Mouse (Mus musculus) right cerebral cortex, postnatal 14 days (tissue): ENCODE measurements around the gene Mesd.
"Not testable (repeated sequence)": the region's sequence is repeated elsewhere in the genome, so short reads cannot be mapped to it uniquely, and the experiment has no call there.

ENCODE experiments used
- DNase-seq: peaks from one replicate; pipeline ENCODE4 v3.0.0; 2022

Mesd gene

DNA sequence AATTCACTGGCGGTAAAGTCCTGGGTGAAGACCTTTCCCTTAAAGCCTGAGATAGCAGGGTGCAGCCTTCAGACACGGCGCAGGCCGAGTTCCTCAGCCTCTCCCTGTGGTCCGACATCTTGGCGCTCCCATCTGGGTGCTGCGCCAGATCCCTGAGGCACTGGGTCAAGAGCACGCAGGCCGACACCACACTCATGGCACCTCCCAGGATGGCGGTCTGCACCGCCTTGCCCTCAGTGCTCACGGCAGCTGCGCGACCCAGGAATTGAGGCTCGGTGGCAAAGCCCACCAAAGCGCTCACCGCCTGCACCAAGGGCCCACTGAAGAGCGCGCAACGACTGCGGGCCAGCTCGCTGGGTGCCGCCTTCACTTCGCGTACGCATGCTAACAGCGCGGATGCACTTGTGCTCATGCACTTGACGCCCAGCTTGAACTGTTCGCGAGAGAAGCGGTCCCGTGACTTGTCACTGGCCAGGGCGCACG lies 2.1 kb upstream of the Mesd start:
- peak; percentile 23 for DNase-seq

DNA sequence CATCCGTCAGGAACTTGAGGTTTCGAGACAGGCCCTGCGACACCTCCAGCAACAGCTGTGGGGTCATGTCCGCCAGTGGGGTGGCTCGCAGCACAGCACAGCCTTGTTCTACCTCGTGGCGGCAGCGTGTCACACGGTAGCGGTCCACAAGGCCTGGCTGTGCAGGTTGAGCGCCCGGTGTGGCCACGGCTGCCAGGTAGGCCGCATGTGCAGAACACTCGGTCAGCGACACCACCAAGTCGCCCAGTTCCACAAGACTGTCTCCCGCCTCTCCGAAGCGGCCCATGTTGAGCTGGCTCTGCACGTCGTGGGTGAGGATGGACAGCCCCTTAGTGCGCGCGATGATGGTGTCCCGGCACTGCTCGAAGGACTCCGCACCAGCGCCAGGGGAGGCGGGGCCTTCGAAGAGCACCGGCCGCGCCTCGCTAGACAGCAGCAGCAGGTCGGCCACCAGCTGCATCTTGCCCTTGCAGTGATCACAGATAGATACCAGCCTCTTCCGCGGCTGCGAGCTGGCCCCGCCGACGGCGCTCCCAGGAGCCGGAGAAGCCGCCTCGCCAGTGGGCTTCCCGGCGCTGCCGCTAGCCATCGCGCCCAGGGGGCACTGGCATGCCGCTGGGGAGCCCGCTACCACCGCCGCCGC lies 1.5 kb upstream of the Mesd start:
- peak; percentile 49 for DNase-seq

DNA sequence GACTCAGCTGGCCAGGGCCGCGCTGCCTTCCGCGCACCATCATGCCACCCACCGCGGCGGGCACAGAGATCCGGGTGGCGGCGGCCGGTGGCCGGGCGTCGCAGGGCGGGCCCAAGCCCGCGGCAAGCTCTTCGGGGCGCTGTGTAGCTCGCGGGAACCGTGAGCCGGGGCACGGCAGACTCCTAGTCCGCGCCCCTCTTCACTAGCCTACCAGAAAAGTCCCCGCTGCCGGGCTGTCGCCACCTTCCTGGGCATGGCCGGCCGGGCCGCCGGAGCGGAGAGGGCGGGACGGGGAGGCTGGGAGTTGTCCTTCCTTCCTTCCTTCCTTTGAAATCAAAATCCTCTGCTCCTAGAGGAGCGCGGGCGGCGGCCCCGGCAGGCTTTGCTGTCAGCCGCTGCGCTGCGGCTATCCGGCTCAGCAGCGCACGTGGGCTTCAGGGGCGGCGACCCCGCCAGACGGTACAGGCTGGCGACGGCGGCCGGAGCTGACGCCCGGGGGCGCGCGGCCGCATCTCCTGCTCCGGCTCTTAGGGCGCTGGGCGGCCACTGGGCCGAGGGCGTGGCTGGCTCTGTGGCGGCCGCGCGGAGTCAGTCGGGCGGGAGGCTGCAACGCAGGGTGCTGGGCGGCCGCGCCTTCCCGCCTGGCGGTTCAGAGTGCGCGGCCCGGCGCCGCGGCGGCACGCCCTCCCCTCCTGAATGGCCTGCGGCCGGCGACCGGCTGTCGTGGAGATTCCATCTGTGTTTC lies 818 bp upstream of the Mesd start:
- DNase-seq = peak; percentile 54

DNA sequence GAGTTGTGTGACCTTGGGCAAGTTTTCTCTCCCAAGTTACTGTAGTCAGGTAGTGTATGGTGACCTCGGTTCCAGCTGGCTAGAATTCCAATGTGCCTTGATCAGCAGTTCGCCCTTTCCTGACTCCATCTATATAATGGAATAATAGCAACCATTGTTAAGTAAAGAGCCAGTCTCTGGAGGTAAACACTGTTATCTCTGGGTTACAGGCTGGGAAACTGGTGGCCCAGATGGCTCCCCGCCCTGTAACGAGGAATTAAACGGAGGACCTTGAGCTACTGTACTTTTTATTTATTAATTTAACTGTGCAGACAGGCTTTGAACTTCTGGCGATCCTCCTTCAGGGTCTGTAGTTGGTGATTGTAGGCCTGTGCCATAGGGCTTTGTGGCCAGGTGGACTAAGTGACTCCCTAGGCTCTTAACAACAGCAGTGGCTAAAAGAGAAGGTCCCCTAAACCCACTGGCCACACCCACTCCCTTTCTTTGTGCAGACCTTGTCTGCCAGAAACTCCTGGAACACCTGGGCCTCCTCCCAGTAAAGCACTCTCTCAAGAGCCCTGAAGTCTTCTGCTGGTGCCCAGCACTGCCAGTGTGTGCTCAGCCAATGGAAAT lies 761 bp downstream of the Mesd start:
- DNase-seq = no peak

DNA sequence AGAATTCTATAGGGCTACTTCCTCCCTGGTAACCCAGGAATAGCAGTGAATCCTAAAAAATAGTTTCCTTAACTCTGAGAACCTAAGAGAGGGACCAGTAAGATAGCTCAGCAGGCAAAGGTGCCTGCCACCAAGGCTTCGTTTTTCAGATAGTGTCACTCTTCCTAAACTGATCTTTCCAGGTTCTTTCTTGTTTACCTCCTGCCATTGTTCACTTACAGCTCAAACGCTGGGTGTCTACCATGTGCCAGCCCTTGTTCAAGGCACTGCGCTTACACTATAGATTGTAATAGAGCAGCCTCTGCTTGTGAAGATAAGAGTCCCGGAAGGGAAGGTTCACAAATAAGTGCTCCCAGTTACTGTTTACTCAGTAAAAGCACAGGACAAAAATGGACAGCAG lies 1.6 kb downstream of the Mesd start:
- DNase-seq = no peak

GRCm38 (mm10) chr7:83886366-83887129 lies 2.3 kb downstream of the Mesd start:
- no peak for DNase-seq

DNA sequence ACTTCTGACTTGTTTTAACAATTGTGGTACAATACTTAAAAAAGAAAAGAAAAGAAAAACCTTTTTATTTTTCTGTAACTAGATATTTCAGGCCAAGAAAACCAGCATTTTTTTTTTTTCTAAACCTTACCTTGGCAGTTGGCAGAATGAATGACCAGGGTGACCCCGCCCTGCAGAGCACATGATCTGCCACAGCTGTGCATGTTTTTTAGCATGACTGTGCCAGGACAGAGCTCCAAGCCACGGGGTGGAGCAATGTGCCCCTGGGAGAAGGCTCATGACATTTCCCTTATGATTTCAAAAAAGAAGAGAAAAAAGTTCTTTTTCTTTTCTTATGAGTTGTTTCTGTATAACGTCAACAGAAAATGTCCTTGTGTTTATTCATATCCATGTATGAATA lies 5.1 kb downstream of the Mesd start:
- DNase-seq = no peak

DNA sequence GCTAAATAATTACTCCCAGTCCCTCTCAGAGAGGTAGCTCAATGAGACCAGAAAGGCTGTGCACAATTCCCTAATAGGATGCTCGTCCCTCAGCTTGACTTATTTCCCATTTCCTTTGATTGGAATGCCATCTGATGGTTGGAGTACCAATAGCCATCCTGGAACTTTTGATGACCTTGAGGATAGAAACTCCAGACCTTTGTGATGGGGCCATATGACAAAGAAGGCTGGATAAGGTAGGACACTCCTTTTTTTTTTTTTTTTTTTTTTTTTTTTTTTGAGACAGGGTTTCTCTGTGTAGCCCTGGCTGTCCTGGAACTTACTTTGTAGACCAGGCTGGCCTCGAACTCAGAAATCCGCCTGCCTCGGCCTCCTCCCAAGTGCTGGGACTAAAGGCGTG lies 5.7 kb downstream of the Mesd start:
- not testable (repeated sequence) for DNase-seq

- DNase-seq = peak; percentile 94
Observed at GRCm38 (mm10) chr7:83891433-83892332, 7.4 kb downstream of the Mesd start.

DNA sequence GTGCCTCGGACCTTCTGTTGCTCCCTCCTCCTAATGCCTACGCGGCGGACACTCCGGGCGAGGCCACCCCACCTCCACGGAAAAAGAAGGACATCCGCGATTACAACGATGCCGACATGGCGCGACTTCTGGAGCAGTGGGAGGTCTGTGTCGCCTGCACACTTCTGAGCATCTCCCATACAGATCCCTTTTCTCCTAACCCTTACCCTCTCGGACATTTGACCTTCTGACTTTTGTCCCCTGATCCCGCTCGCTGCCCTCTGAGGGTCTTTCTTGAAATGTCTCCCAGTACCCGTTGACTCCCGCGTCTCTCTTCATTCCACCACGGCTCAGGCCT lies 8.0 kb downstream of the Mesd start:
- DNase-seq = peak; percentile 19

- DNase-seq = no peak
Observed at GRCm38 (mm10) chr7:83894348-83894747, 10.1 kb downstream of the Mesd start.

DNA sequence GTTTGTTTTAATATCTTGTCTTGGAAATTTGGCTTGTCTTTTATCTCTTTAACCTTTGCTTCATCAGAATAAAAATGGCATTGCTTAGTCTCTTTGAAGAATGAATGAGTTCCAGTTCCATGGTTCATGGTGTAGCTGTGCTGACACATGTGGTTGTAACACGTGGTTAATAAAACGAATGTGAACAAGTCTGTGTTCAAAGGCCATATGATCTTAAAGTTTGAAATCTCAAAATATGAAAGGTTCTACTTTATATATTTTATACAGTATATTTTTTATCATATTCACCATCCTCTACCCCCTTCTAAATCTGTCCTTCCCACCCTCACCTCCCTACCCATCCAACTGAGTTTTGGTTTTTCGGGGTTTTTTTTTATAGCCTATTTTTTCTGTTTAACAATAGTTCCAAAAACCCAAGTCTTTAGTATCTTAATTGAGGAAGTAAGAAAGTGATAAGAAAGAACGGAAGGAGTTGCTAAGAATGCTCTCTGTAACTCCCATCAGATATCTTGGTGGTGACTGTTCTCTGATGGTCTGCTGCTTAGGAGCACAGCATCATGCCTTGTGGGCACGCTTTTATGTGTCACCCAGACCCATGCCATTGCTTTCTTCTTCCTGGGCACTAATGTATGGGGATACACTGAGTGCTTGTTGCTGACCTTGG lies 11.9 kb downstream of the Mesd start:
- no peak for DNase-seq

DNA sequence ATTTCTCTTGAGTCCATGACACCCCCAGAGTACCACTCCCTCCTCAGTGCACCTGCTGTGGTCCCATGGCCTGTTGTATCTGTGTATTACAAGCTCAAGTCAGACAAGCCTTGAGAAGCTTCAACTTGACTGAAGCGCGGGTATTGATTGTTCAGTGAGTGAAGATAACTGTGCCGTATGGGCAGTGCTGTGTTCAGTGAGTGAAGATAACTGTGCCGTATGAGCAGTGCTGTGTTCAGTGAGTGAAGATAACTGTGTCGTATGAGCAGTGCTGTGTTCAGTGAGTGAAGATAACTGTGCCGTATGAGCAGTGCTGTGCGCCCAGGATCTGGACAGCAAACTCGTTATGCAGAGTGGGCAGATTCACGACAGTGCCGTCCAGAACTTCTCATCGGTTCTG lies 14.0 kb downstream of the Mesd start:
- no peak for DNase-seq

DNA sequence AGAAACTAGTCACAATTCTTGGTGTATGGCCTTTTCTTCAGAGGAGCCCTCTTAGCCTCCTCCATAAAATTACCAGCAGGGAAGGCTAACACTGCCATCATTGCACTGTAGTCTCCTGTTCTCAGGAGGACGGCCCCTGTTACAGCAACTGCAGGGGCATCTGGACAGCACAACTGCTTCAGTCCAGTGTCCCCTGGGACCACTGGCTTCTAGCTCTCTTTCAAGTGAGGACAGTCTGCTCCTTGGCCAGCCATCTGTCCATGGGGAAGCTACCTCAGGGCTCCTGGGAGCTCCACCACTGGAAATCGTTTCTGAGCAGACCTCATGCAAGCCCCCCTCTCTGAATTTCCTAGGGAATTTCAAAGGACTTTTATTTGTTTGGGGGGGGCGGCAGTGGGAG lies 16.3 kb downstream of the Mesd start:
- no peak for DNase-seq

DNA sequence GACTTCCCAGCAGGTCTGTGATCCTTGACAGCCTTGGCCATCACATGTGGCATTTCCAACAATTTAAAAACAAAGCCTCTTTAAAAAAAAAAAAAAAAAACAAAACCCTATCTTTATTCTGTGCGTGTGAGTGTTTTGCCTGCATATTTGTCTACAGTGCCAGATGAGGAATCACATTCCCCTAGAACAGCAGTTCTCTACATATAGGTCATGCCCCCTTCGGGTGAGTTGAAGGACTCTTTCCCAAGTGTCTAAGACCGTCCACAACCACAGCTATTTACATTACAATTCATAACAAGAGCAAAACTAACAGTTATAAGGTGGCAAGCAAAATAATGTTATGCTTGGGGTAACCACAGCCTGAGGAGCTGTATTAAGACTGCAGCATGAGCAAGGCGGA lies 17.2 kb downstream of the Mesd start:
- no peak for DNase-seq

DNA sequence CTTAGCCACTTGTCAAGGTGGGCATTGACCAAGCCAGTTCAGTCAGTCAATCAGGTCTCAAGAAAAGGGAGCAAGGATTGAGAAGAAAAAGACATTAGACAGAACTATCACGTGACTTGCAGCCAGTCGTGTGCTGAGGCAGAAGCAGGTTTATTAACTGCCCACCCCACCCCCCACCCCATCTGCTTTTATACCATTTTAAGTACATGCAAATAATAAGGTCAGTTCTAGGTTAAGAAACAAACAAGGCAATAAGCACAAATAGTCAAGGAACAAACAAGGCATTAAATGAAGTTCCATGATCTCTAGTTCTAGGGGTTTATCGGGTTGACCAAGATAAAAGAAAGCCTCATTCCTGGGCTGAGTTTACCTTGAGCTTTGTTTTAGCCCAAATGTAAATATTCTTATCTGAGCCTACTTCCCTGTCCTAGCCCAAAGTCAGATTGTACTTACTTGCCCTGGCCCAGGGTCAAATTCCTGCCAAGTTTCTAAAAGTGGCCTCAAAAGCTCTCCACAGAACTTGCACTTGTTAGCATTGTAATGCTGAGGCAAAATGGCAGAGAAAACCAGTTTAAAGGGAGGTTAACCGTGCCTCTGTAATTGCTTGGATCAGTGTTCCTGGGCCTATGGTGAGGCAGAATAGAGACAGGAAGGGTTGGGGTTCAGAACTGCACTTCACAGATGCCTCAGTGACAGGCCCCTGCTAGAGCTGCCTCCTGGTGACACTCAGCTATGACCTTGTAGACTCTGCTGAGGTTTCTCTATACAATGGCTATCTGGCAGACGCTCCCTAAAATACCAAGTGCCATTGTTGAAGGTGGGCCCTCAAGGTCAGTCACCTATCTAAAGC lies 18.3 kb downstream of the Mesd start:
- no peak for DNase-seq

- DNase-seq = no peak
Observed at GRCm38 (mm10) chr7:83904831-83905230, 20.6 kb downstream of the Mesd start.

DNA sequence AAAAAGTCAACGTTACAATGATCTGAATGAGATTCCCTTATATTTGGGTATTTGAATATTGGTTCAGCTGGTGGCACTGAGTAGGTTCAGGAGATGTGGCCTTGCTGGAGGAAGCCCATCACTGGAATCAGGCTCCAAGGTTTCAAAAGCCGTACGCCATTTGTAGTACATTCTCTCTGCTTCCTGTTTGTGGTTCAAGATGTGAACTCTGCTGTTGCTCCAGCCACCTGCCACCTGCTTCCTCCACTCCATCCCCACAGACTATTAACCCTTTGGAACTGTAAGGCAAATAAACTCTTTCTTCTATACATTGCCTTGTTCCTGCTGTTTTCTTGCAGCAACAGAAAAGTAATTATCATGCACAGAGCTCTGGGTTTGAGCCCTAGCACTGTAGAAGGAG lies 27.6 kb downstream of the Mesd start:
- DNase-seq = no peak

DNA sequence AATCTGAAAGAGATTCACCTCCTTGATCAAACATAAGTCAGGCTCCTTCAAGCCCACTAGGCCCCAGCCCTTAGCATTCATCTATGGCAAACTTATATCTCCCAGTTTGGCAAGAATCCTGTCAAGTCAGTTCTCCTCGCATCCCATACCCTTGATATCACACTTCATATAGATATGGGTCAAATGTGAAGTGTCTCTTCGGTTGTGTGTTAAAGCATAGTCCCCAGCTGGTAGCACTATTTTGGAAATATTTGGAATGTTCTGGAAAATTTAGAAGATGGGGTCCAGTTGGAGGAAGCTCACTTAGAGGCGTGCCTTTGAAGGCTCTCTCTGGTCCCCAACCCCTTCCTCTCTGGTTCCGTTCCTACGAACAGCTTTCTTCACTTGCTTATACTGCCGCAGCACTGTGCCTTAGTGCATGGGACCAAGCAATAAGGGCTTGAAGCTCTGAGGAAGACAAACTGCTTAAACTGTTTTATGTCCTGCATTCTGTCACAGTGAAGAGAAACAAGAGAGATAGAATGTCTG lies 29.2 kb downstream of the Mesd start:
- DNase-seq = no peak

DNA sequence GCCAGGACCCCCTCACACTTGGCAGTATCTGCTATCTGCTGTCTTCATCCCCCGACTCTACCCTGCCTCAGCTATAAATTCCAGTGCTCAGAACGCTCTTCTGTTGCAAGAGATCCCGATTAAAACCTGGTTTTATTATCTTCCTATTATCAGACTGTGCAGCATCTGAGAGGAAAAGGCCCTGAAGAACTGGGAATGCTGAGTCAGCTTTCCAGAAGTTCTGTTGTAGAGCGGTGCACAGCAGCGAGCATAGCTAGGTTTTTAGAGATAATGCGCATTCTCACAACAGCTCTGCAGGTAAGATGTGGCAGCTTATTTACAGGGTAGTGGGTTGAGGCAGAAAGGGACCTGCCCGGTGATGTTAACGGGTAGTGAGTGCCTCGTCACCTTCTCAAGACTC lies 29.7 kb downstream of the Mesd start:
- no peak for DNase-seq

GRCm38 (mm10) chr7:83914566-83914965 lies 30.3 kb downstream of the Mesd start:
- DNase-seq = peak; percentile 91
